Mouse (Mus musculus): ENCODE results near the gene Mab21l3. TPM values are rescaled to one million over a fixed set of nuclear protein-coding genes. Genes with fewer than 3 reads are reported as not detected.
"Not testable (repeated sequence)": the region's sequence is repeated elsewhere in the genome, so short reads cannot be mapped to it uniquely, and the experiment has no call there.

The Mab21l3 gene
- polyA plus RNA-seq, 1 experiment from 2014 or later = 0.09 TPM

DNA sequence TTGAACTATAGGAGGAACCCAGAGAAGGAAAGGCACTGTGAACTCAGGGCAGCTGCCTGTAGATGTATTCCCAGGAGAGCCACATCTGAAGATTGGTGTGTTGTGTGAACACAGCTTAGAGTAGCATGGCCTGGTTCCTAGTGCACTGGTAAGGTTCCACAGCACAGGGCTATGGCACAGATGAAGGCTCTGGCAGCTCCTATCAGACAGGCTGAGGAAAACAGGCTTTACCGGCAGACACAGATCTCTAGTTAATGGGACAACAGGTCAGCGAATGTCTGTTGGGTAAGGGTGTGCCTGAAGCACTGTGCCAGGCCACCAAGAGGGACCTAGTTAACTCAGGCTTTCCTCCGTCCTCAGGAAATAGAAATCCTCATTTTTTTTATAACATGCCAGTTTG, 11.8 kb downstream of the Mab21l3 start:
- Histone ChIP-seq H3K27me3 (replicated peaks) (no peaks in the 10 kb centered on the region), H3K27ac (replicated peaks) (no peak overlapping the region), H3K4me1 (peaks cover 10% of the 10 kb centered on the region), H3K4me2 (no peak overlapping the region), H3K9ac (replicated peaks) (no peak overlapping the region), H3K4me3 (replicated peaks) (no peak overlapping the region), H3K9me3 (replicated peaks) (no peaks in the 10 kb centered on the region), H3K36me3 (no peaks in the 10 kb centered on the region)
- WGBS = 91% methylated on average over 3 of the region's 3 CpGs
- no peak for ATAC-seq (ENCODE audit: low FRiP score)

DNA sequence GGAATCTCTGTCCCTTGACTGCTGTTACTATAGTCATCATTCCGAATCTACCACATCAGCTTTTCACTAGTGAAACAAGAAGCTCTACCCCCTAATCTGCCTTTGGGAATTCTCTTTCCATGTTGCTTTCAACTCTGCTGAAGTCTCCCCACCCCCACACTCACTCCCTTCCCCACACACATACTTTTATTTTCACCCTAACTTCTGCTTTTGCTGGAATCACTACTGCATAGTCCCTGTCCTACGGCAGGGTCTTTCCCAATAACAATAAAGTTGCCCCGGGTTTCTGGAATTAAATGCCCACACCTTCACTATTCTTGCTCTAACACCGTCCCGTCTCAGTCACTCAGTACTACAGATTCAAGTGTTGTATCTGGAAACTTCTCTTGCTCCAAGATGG, 12.2 kb downstream of the Mab21l3 start:
- Histone ChIP-seq H3K4me1 (peaks cover 10% of the 10 kb centered on the region), H3K4me3 (replicated peaks) (no peak overlapping the region), H3K9me3 (replicated peaks) (no peaks in the 10 kb centered on the region), H3K36me3 (no peaks in the 10 kb centered on the region), H3K4me2 (peak overlapping the region; percentile 48), H3K9ac (replicated peaks) (no peak overlapping the region), H3K27ac (replicated peaks) (no peak overlapping the region; the same call in 1 of the 2 replicates), H3K27me3 (replicated peaks) (no peaks in the 10 kb centered on the region)
- no peak for ATAC-seq (ENCODE audit: low FRiP score)
- 66% methylated on average over 5 of the region's 5 CpGs for WGBS

DNA sequence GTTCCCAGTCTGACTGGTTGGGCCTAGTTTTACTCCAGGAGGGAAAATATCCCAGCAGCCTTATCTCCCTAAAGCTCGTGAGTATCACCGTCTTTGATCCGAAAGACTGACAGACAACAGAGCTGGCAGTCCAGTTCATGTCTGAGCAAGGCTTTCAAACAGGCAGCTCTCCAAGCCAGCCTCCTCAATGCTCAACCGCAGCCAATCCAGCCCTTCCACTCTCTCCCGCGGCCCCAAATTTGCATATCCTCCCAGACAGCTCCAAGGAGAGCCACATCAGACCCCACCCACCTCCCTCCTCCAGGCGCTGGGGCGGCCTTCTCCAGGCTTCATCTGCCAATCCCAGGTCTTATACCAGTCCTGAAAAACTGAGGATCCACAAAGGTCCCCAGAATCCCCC, 12.7 kb downstream of the Mab21l3 start:
- H3K4me3 ChIP-seq (replicated peaks) = no peak overlapping the region
- H3K4me2 ChIP-seq = peak overlapping the region; percentile 48
- WGBS = 4% methylated on average over 8 of the region's 8 CpGs
- H3K9ac ChIP-seq (replicated peaks) = no peak overlapping the region
- H3K27me3 ChIP-seq (replicated peaks) = no peaks in the 10 kb centered on the region
- peak; percentile 85 for ATAC-seq (ENCODE audit: low FRiP score)
- H3K27ac ChIP-seq (replicated peaks) = no peak overlapping the region; the same call in 1 of the 2 replicates
- H3K36me3 ChIP-seq = no peaks in the 10 kb centered on the region
- H3K4me1 ChIP-seq = peaks cover 10% of the 10 kb centered on the region
- H3K9me3 ChIP-seq (replicated peaks) = no peaks in the 10 kb centered on the region

DNA sequence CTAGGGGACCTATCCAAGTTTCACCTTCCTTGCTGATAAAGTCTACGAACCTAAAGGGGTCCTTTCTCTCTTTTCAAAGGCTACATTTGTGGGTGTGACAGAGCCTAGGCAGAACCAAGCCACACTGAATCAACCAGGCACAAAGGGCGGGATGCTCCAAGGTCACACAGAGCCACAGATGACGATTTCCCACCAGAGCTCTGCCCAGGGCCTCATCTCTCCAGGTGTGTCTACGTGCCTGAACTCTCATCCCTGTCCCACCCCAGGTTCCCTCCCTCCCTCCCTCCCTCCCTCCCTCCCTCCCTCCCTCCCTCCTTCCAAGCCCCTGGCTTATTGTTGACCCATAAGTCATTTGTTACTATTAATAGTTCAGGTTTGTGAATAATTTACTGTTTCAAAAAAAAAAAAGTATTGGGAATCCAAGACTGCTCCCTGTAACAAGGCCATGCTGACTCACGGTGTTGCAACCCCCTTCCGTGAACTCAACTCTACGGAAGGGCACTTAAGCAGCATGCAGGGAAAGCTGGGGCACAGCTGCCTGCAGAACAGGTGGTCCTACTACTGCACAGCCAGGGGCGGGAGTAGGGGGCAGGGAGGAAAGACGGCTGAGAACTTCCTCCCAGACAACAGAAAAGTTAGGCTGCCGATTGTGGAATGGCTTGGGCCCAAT, 17.4 kb downstream of the Mab21l3 start:
- Histone ChIP-seq H3K4me3 (replicated peaks) (no peak overlapping the region), H3K4me1 (peaks cover 7% of the 10 kb centered on the region), H3K27ac (replicated peaks) (no peak overlapping the region), H3K4me2 (no peak overlapping the region), H3K9ac (replicated peaks) (no peak overlapping the region), H3K36me3 (no peaks in the 10 kb centered on the region), H3K9me3 (replicated peaks) (no peaks in the 10 kb centered on the region), H3K27me3 (replicated peaks) (no peaks in the 10 kb centered on the region)
- no peak for ATAC-seq (ENCODE audit: low FRiP score)
- WGBS = 39% methylated on average over 10 of the region's 10 CpGs

DNA sequence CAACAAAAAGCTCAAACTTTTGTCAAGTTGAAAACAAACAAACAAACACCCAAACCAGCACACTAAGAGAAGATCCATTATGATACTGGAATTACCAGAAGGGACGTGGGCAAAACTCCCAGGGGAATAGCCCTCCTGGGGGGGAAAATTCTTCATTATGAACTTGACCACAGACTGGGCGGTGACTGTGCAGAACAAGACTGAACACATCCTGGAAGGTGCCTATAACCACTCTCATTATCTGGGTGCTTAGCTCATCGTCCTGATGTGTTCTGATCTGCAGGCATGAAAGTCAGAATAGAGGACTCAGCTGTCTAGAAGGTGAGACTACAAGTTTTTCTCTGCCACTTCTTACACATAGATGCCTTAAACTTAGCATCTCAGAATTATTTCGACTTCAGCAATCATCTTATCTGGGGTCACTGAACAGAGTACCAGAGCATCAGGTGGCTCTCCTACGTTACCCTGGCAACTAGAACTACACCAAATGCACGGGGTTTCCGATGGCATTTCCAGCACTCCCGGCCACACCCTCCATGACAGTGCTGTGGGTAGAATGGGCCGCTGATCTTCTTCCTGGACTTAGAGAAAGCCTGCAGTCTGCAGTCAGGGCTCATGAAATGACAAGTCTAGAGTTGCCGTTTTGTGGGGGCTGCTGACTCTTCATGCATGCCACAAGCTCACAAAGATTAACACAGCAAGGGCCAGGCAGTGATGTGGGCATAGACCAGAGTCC, 18.7 kb downstream of the Mab21l3 start:
- H3K4me1 ChIP-seq = no peaks in the 10 kb centered on the region; the same call in 1 of the 2 replicates
- H3K4me2 ChIP-seq = no peak overlapping the region
- no peaks in the 10 kb centered on the region for H3K27me3 ChIP-seq (replicated peaks)
- ATAC-seq (ENCODE audit: low FRiP score) = no peak
- no peak overlapping the region for H3K27ac ChIP-seq (replicated peaks)
- H3K9me3 ChIP-seq (replicated peaks) = no peaks in the 10 kb centered on the region
- WGBS = 81% methylated on average over 10 of the region's 10 CpGs
- H3K9ac ChIP-seq (replicated peaks) = no peak overlapping the region
- no peak overlapping the region for H3K4me3 ChIP-seq (replicated peaks)
- H3K36me3 ChIP-seq = no peaks in the 10 kb centered on the region

DNA sequence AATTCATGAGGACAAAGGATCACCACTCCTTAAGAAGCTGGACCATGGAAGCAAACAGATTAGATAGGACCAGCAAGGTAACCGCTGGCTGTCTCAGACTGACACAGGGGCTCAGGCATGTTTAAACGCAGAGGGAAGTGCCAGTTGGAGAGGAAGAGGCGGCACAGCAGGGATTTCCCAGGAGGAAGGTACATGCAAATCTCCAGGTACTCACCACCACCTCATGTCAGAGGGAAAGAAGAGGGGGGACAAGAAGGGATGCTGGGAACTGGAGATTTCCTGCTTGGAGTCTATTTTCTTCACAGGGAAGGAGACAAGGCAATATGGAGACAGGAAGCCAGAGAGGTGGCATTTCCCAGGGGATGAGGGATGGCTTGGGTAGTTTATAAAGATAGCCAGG, 20.2 kb downstream of the Mab21l3 start:
- H3K27me3 ChIP-seq (replicated peaks) = no peaks in the 10 kb centered on the region
- no peaks in the 10 kb centered on the region for H3K9me3 ChIP-seq (replicated peaks)
- H3K4me3 ChIP-seq (replicated peaks) = no peak overlapping the region
- 54% methylated on average over 3 of the region's 3 CpGs for WGBS
- H3K9ac ChIP-seq (replicated peaks) = no peak overlapping the region
- H3K36me3 ChIP-seq = no peaks in the 10 kb centered on the region
- no peaks in the 10 kb centered on the region; the same call in 1 of the 2 replicates for H3K4me1 ChIP-seq
- no peak overlapping the region for H3K27ac ChIP-seq (replicated peaks)
- ATAC-seq (ENCODE audit: low FRiP score) = no peak
- H3K4me2 ChIP-seq = no peak overlapping the region

DNA sequence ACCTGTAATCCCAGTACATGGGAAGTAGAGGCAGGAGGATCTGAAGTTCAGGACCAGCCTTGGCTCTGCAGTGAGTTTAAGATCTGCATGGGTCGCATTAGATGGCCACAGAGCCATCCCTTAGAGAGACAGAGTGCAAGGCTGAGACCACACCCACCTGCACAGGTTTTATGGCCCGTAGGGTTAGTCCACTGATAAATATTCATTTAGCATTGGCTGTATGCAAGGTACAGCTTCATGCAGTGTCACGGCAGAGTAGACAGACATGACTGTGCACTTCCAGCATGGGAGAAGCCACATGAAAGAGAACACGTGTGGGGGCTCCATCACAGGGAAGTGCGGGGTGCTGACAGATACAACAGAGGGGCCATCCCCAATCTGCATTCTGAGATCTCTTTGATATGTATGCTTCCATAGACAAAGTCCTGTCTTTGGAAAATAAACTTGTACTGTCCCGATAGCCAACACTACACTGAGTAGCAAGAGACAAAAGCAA, 21.5 kb downstream of the Mab21l3 start:
- no peak overlapping the region for H3K4me2 ChIP-seq

DNA sequence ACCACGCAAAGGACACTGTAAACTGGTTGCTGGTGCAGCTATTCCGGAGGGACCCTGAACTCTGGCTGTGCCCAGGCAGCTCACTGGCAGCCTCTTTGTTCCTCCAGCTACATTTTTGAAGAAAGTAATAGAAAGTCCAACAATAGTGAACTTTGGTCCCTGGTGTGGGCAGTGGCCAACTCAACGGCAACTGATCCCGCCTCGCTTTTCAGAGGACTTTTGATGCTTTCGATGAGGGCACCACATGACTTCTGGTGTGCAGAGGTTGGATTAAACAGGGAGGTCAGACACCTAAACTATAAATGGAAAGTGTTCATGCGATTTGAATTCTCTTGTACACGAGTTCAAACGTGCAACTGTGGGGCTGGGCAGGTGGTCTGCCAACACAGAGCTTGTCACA, 24.4 kb downstream of the Mab21l3 start:
- WGBS = 86% methylated on average over 9 of the region's 9 CpGs
- H3K27me3 ChIP-seq (replicated peaks) = no peaks in the 10 kb centered on the region
- H3K27ac ChIP-seq (replicated peaks) = no peak overlapping the region
- H3K4me3 ChIP-seq (replicated peaks) = no peak overlapping the region
- no peak overlapping the region for H3K9ac ChIP-seq (replicated peaks)
- no peaks in the 10 kb centered on the region for H3K36me3 ChIP-seq
- no peak overlapping the region for H3K4me2 ChIP-seq
- ATAC-seq (ENCODE audit: low FRiP score) = no peak
- H3K9me3 ChIP-seq (replicated peaks) = no peaks in the 10 kb centered on the region
- no peaks in the 10 kb centered on the region for H3K4me1 ChIP-seq

More for the DNA sequence above, 21.5 kb downstream of the Mab21l3 start:
- Histone ChIP-seq H3K9me3 (replicated peaks) (no peaks in the 10 kb centered on the region), H3K36me3 (no peaks in the 10 kb centered on the region), H3K9ac (replicated peaks) (no peak overlapping the region), H3K27me3 (replicated peaks) (no peaks in the 10 kb centered on the region), H3K27ac (replicated peaks) (no peak overlapping the region), H3K4me3 (replicated peaks) (no peak overlapping the region), H3K4me1 (no peaks in the 10 kb centered on the region; the same call in 1 of the 2 replicates)
- ATAC-seq (ENCODE audit: low FRiP score) = no peak
- 81% methylated on average over 6 of the region's 6 CpGs for WGBS

DNA sequence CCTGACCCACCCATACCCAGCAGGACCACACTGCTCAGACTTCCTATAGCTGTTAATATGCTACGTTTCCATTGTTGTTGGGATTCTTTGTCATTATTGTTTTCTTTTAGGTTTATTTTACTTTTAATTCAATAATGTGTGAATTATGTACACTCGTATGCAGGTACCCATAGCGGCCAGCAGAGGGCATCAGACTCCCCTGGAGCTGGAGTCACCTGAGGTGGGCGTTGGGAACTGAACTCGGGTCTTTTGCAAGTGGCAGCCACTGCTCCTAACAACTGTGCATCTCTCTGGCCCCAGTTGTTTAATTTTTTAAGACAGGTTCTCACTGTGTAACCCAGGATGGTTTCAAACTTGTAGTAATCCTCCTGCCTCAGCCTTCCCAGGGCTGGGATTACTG, 26.7 kb downstream of the Mab21l3 start:
- Histone ChIP-seq H3K9me3 (replicated peaks) (no peaks in the 10 kb centered on the region), H3K4me1 (no peaks in the 10 kb centered on the region), H3K4me3 (replicated peaks) (no peak overlapping the region), H3K9ac (replicated peaks) (no peak overlapping the region), H3K27me3 (replicated peaks) (no peaks in the 10 kb centered on the region), H3K27ac (replicated peaks) (no peak overlapping the region), H3K36me3 (no peaks in the 10 kb centered on the region), H3K4me2 (no peak overlapping the region)
- no peak for ATAC-seq (ENCODE audit: low FRiP score)
- WGBS = 79% methylated on average over 5 of the region's 5 CpGs

DNA sequence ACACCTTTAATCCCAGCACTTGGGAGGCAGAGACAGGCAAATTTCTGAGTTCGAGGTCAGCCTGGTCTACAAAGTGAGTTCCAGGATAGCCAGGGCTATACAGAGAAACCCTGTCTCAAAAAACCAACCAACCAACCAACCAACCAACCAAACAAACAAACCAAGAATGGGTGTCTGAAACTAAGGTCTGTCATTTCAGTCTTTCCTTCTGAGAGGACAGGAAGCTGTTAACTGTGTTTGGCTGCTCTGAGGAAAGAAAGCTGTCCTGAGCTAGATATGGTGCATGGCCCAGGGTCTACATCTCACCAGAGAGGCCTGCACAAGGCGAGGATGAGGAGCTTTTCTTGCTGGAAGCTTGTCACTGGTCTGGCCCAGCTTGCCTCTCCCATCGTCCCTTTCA, 28.1 kb downstream of the Mab21l3 start:
- H3K9ac ChIP-seq (replicated peaks); H3K4me1 ChIP-seq; ATAC-seq (ENCODE audit: low FRiP score); H3K27me3 ChIP-seq (replicated peaks); H3K4me2 ChIP-seq; H3K4me3 ChIP-seq (replicated peaks); H3K36me3 ChIP-seq; H3K27ac ChIP-seq (replicated peaks); H3K9me3 ChIP-seq (replicated peaks): not testable (repeated sequence)
- WGBS = 84% methylated on average over 3 of the region's 3 CpGs

DNA sequence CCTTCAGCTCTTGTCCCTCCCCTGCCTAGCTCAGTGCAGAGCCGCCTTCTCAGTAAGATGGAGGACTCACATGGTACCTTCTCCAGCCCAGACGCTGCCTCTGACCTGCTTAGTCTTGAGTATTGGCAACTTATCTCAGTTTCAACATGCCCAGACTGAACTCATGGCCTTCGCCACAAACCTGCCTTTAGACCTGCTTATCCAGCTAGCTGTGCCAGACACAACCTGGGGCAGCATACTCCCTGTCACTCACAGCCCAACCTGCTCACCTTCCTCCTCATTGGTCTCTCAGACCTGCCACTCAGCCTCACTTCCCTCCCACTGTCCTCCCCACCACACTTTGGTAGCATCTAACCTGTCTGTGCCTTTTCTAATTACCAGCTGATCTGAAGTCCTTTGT, 32.8 kb downstream of the Mab21l3 start:
- WGBS = 93% methylated on average over 3 of the region's 3 CpGs

DNA sequence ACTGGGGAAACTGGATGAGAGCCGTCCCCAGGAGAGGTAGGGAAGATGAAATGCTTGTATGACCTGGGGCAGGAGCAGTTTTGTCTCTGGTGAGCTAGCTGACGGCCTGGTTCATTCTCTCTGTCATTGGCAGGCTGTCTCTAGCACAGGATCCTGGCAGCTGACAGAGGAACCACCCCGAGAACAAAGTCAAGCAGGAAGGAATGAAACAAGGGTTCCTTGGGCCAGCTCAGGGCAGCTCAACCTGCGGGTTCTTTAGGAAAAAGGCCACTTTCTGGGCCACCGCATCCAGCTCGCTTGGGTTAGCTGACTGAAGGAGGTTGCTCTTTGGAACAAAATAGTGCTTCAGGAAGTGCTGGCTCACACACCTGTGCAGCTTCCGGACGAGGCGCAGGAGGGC, 34.0 kb downstream of the Mab21l3 start:
- H3K36me3 ChIP-seq = no peaks in the 10 kb centered on the region
- 87% methylated on average over 9 of the region's 9 CpGs for WGBS
- H3K4me3 ChIP-seq (replicated peaks) = no peak overlapping the region
- H3K9ac ChIP-seq (replicated peaks) = no peak overlapping the region
- ATAC-seq (ENCODE audit: low FRiP score) = no peak
- H3K4me1 ChIP-seq = peaks cover 2% of the 10 kb centered on the region; the same call in 1 of the 2 replicates
- H3K9me3 ChIP-seq (replicated peaks) = no peaks in the 10 kb centered on the region
- no peak overlapping the region for H3K27ac ChIP-seq (replicated peaks)
- H3K27me3 ChIP-seq (replicated peaks) = no peaks in the 10 kb centered on the region
- H3K4me2 ChIP-seq = no peak overlapping the region

More for the DNA sequence above, 32.8 kb downstream of the Mab21l3 start:
- H3K27ac ChIP-seq (replicated peaks) = no peak overlapping the region
- no peak for ATAC-seq (ENCODE audit: low FRiP score)
- no peaks in the 10 kb centered on the region for H3K9me3 ChIP-seq (replicated peaks)
- H3K27me3 ChIP-seq (replicated peaks) = no peaks in the 10 kb centered on the region
- no peak overlapping the region for H3K9ac ChIP-seq (replicated peaks)
- no peak overlapping the region for H3K4me2 ChIP-seq
- H3K4me1 ChIP-seq = peaks cover 2% of the 10 kb centered on the region; the same call in 1 of the 2 replicates
- no peak overlapping the region for H3K4me3 ChIP-seq (replicated peaks)
- no peaks in the 10 kb centered on the region for H3K36me3 ChIP-seq

All from neural tube, embryonic 15.5 days (tissue).